Mouse (Mus musculus) forebrain, embryonic 14.5 days (tissue): Measurements from ENCODE around the gene Dis3l2. TPM values are rescaled to one million over a fixed set of nuclear protein-coding genes. Genes with fewer than 3 reads are reported as not detected.

Source experiments
- ATAC-seq: fragments of 200-750 bp; cut with Nextera tagmentation; 2 replicates; pipeline ENCODE4 v1.8.0; 2017; ENCODE audit warnings: mild to moderate bottlenecking, moderate library complexity
- DNase-seq: peaks from one replicate; pipeline ENCODE4 v3.0.0-alpha.2; 2015; ENCODE audit warnings: low spot score
- H3K27ac ChIP-seq: fragments of 300-500 bp; sonication (generic); 2 replicates; pipeline ENCODE4 v1.5.1; 2014; ENCODE audit warnings: low read depth, mild to moderate bottlenecking, control low read depth, low read length, moderate library complexity
- H3K27me3 ChIP-seq: fragments of 300-500 bp; sonication (generic); replicated peaks from 2 replicates; pipeline ENCODE4 v1.6.1; 2014; ENCODE audit warnings: low read length, control low read depth, mixed read lengths; ENCODE audit not compliant: control insufficient read depth, insufficient read depth
- H3K36me3 ChIP-seq: fragments of 300-500 bp; sonication (generic); 2 replicates; pipeline ENCODE4 v1.6.1; 2014; ENCODE audit warnings: low read length, control low read depth; ENCODE audit not compliant: control insufficient read depth, insufficient read depth
- H3K4me1 ChIP-seq: fragments of 300-500 bp; sonication (generic); 2 replicates; pipeline ENCODE4 v1.6.1; 2014; ENCODE audit warnings: antibody characterized with exemption, low read length, control low read depth; ENCODE audit not compliant: control insufficient read depth, insufficient read depth
- H3K4me2 ChIP-seq: fragments of 300-500 bp; sonication (generic); 2 replicates; pipeline ENCODE4 v1.6.1; 2014; ENCODE audit warnings: mild to moderate bottlenecking, control low read depth, low read length
- H3K4me3 ChIP-seq: fragments of 300-500 bp; sonication (generic); 2 replicates; pipeline ENCODE4 v1.5.1; 2014; ENCODE audit warnings: low read depth, low read length, control low read depth
- H3K9ac ChIP-seq: fragments of 300-500 bp; sonication (generic); 2 replicates; pipeline ENCODE4 v1.6.1; 2014; ENCODE audit warnings: mild to moderate bottlenecking, low read length, control low read depth, moderate library complexity
- H3K9me3 ChIP-seq: fragments of 300-500 bp; sonication (generic); replicated peaks from 2 replicates; pipeline ENCODE4 v1.6.1; 2016; ENCODE audit warnings: low read length, control low read depth, mixed read lengths; ENCODE audit not compliant: control insufficient read depth
- WGBS: fragments of 180-500 bp; shearing (Covaris S2); extraction: QIAGEN DNeasy Blood & Tissue Kit; methylation state at CpG from one replicate; pipeline ENCODE4 v1.1.7; 2014; 5-methylcytosine and 5-hydroxymethylcytosine counted together
- polyA plus RNA-seq: library from polyadenylated mRNA; unstranded; fragments of >200 nt; fragmentation: Nextera tagmentation; extraction: Ambion mirVana; gene quantifications from 2 replicates; pipeline ENCODE4 v1.2.1, GENCODE M21; 2014

The Dis3l2 gene
- polyA plus RNA-seq, 1 experiment from 2014 or later: 32.2 TPM

GRCm38 (mm10) chr1:86678667-86679066 is 24.9 kb upstream of the Dis3l2 start:
- Histone ChIP-seq H3K27me3 (no peaks in the 10 kb centered on the region), H3K9ac (no peak overlapping the region), H3K4me3 (no peak overlapping the region), H3K9me3 (no peaks in the 10 kb centered on the region), H3K4me1 (peaks cover 3% of the 10 kb centered on the region; the same call in 1 of the 2 replicates), H3K27ac (no peak overlapping the region), H3K36me3 (no peaks in the 10 kb centered on the region), H3K4me2 (no peak overlapping the region)
- WGBS: 86% methylated on average over 10 of the region's 10 CpGs
- ATAC-seq (no peak), DNase-seq (no peak)

- no peaks in the 10 kb centered on the region for H3K9me3 ChIP-seq
- ATAC-seq: no peak
- no peaks in the 10 kb centered on the region for H3K4me1 ChIP-seq
- no peak for DNase-seq
- H3K9ac ChIP-seq: no peak overlapping the region
- H3K36me3 ChIP-seq: no peaks in the 10 kb centered on the region
- H3K4me3 ChIP-seq: no peak overlapping the region
- no peak overlapping the region for H3K4me2 ChIP-seq
- no peaks in the 10 kb centered on the region for H3K27me3 ChIP-seq
- no peak overlapping the region for H3K27ac ChIP-seq
- WGBS: 86% methylated on average over 4 of the region's 4 CpGs
These were observed 16.4 kb upstream of the Dis3l2 start for GRCm38 (mm10) chr1:86687236-86687635.

GRCm38 (mm10) chr1:86691027-86691426 is 12.6 kb upstream of the Dis3l2 start:
- WGBS: 46% methylated on average over 5 of the region's 5 CpGs
- Histone ChIP-seq H3K27me3 (no peaks in the 10 kb centered on the region), H3K27ac (no peak overlapping the region), H3K4me2 (no peak overlapping the region), H3K9ac (no peak overlapping the region), H3K36me3 (no peaks in the 10 kb centered on the region), H3K9me3 (no peaks in the 10 kb centered on the region), H3K4me3 (no peak overlapping the region), H3K4me1 (no peaks in the 10 kb centered on the region)
- ATAC-seq (no peak), DNase-seq (peak; percentile 23)

GRCm38 (mm10) chr1:86696948-86697347 is 6.7 kb upstream of the Dis3l2 start:
- Histone ChIP-seq H3K9ac (no peak overlapping the region), H3K4me2 (no peak overlapping the region), H3K36me3 (no peaks in the 10 kb centered on the region), H3K27me3 (no peaks in the 10 kb centered on the region), H3K27ac (no peak overlapping the region), H3K9me3 (no peaks in the 10 kb centered on the region), H3K4me3 (no peak overlapping the region), H3K4me1 (no peaks in the 10 kb centered on the region)
- DNase-seq: no peak
- no peak for ATAC-seq
- WGBS: 48% methylated on average over 7 of the region's 7 CpGs

- WGBS: 29% methylated on average over 2 of the region's 2 CpGs
- no peak overlapping the region for H3K9ac ChIP-seq
- H3K4me3 ChIP-seq: no peak overlapping the region
- no peaks in the 10 kb centered on the region for H3K27me3 ChIP-seq
- H3K4me1 ChIP-seq: peaks cover 3% of the 10 kb centered on the region
- H3K36me3 ChIP-seq: no peaks in the 10 kb centered on the region
- no peak overlapping the region for H3K27ac ChIP-seq
- H3K9me3 ChIP-seq: no peaks in the 10 kb centered on the region
- no peak for ATAC-seq
- H3K4me2 ChIP-seq: no peak overlapping the region
- no peak for DNase-seq
These were observed 4.9 kb upstream of the Dis3l2 start for GRCm38 (mm10) chr1:86698721-86699120.

GRCm38 (mm10) chr1:86699346-86700136 is 4.1 kb upstream of the Dis3l2 start:
- H3K27me3 ChIP-seq: no peaks in the 10 kb centered on the region
- H3K9me3 ChIP-seq: no peaks in the 10 kb centered on the region
- 67% methylated on average over 11 of the region's 11 CpGs for WGBS

DNA sequence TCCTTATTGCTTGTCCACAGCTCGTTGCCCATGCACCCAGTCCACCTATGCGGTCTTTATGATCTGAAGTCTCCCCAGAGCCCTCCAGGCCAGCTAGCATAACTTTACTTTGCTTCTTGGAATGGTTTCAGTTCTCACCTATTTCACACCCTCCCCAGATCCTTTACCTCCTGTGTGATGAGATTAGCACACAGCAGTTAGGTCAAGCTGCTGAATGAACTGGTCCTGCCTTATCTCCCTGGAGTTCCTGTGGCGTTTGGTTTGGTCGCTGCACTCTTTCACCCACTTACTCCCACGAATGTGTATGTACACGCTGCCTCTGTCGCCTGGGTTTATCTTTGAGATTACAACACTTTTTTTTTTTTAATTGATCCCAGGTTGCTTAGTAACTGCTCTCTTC is 3.2 kb upstream of the Dis3l2 start:
- H3K9me3 ChIP-seq: no peaks in the 10 kb centered on the region
- H3K4me2 ChIP-seq: no peak overlapping the region
- no peak overlapping the region for H3K4me3 ChIP-seq
- WGBS: 83% methylated on average over 7 of the region's 7 CpGs
- no peak overlapping the region for H3K9ac ChIP-seq
- no peaks in the 10 kb centered on the region for H3K36me3 ChIP-seq
- DNase-seq: no peak
- peaks cover 9% of the 10 kb centered on the region for H3K4me1 ChIP-seq
- H3K27me3 ChIP-seq: no peaks in the 10 kb centered on the region
- no peak overlapping the region for H3K27ac ChIP-seq
- no peak for ATAC-seq

More at GRCm38 (mm10) chr1:86699346-86700136, 4.1 kb upstream of the Dis3l2 start:
- no peak for DNase-seq
- Histone ChIP-seq H3K9ac (no peak overlapping the region), H3K36me3 (no peaks in the 10 kb centered on the region), H3K4me3 (no peak overlapping the region), H3K4me2 (no peak overlapping the region), H3K4me1 (peaks cover 4% of the 10 kb centered on the region), H3K27ac (no peak overlapping the region)
- ATAC-seq: no peak

- Histone ChIP-seq H3K9me3 (no peaks in the 10 kb centered on the region), H3K36me3 (no peaks in the 10 kb centered on the region), H3K9ac (peak overlapping the region; percentile 93), H3K4me1 (peaks cover 11% of the 10 kb centered on the region), H3K27me3 (no peaks in the 10 kb centered on the region), H3K4me2 (peak overlapping the region; percentile 76), H3K27ac (peak overlapping the region; percentile 80), H3K4me3 (peak overlapping the region; percentile 92)
- WGBS: under 1% methylated on average over 27 of the region's 27 CpGs
- DNase-seq (peak; percentile 32), ATAC-seq (no peak)
These were observed 338 bp downstream of the Dis3l2 start for GRCm38 (mm10) chr1:86703965-86704326.

DNA sequence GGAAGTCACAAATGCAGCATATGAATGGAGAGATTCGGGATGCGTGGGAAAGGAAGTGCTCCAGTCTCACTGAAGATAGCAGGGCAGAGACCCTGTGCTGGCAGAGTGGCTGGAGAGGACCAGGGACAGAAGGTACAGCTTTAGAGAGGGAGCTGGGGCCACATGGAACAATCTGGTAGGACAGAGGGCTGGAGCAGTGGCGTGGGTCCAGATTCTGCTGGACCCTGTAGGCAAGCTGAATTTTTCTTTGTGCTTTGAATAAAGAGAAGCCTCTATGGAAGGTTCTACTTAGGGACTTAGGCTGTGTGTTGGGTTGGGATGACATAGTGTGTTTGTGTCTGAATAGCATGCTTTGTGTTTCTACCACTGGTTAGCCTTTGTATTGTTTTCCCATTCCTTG is 1.9 kb downstream of the Dis3l2 start:
- no peaks in the 10 kb centered on the region for H3K36me3 ChIP-seq
- H3K27me3 ChIP-seq: no peaks in the 10 kb centered on the region
- no peak for DNase-seq
- no peak overlapping the region for H3K27ac ChIP-seq
- H3K4me1 ChIP-seq: peaks cover 11% of the 10 kb centered on the region
- H3K4me2 ChIP-seq: no peak overlapping the region
- no peak for ATAC-seq
- no peak overlapping the region for H3K4me3 ChIP-seq
- H3K9me3 ChIP-seq: no peaks in the 10 kb centered on the region
- 0 out of 2 replicates have a peak overlapping the region, but pooled peaks have one; percentile 17 for H3K9ac ChIP-seq
- 85% methylated on average over 3 of the region's 3 CpGs for WGBS
